Mouse (Mus musculus): ENCODE results near the gene Nrbp1. TPM values are rescaled to one million over a fixed set of nuclear protein-coding genes. Genes with fewer than 3 reads are reported as not detected.
A peak's percentile ranks its signal among the peaks of the same experiment; 100 is the strongest.

Nrbp1 gene
- polyA plus RNA-seq, 1 experiment from 2014 or later, result 124 TPM

- H3K27ac ChIP-seq (replicated peaks; ENCODE audit: low read depth, low read length), result no peak overlapping the region
- no peaks in the 10 kb centered on the region for H3K9me3 ChIP-seq (ENCODE audit: control insufficient read depth, low read length)
- H3K4me3 ChIP-seq (ENCODE audit: low read depth, low read length), result no peak overlapping the region
- H3K4me2 ChIP-seq (ENCODE audit: low read depth, severe bottlenecking), result no peak overlapping the region
- peaks cover 10% of the 10 kb centered on the region for H3K36me3 ChIP-seq (ENCODE audit: control insufficient read depth, insufficient read depth, low read length)
- ATAC-seq (ENCODE audit: insufficient number of reproducible peaks, low FRiP score, low TSS enrichment, low read depth) (no peak), DNase-seq (ENCODE audit: low spot score) (no peak)
- peaks cover 8% of the 10 kb centered on the region; the same call in 1 of the 2 replicates for H3K4me1 ChIP-seq (ENCODE audit: control insufficient read depth, insufficient read depth, low read length)
- H3K9ac ChIP-seq (ENCODE audit: low read length), result no peak overlapping the region
- H3K27me3 ChIP-seq (ENCODE audit: control insufficient read depth, insufficient read depth, low read length), result no peaks in the 10 kb centered on the region
- 87% methylated on average over 11 of the region's 11 CpGs for WGBS
These were observed 17.0 kb downstream of the Nrbp1 start for GRCm38 (mm10) chr5:31257616-31258015.

DNA sequence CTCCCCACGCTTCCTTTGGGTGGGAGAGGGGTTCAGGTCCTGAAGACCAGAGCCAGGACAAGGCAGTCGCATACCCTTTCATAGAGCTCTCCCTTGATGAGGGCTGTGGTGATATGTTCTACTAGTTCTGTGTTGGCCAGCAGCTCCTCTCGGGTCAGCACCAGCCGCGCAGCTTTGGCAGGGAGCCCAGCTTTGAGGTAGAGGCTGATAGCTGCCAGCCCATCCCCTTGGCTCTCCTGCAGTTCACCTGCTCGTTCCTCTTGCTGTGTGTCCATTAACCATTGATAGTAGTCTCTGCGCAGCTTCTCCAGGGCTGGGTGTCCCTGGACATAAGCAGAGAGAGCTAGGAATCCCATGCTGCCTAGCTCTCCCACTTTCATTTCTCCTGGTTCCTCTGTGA lies 25.4 kb downstream of the Nrbp1 start:
- Histone ChIP-seq H3K4me1 (ENCODE audit: control insufficient read depth, insufficient read depth, low read length) (no peaks in the 10 kb centered on the region), H3K9me3 (ENCODE audit: control insufficient read depth, low read length) (no peaks in the 10 kb centered on the region), H3K27ac (replicated peaks; ENCODE audit: low read depth, low read length) (no peak overlapping the region), H3K36me3 (ENCODE audit: control insufficient read depth, insufficient read depth, low read length) (peaks cover 18% of the 10 kb centered on the region), H3K27me3 (ENCODE audit: control insufficient read depth, insufficient read depth, low read length) (no peaks in the 10 kb centered on the region), H3K9ac (ENCODE audit: low read length) (no peak overlapping the region), H3K4me3 (ENCODE audit: low read depth, low read length) (no peak overlapping the region), H3K4me2 (ENCODE audit: low read depth, severe bottlenecking) (no peak overlapping the region)
- ATAC-seq (ENCODE audit: insufficient number of reproducible peaks, low FRiP score, low TSS enrichment, low read depth) (no peak), DNase-seq (ENCODE audit: low spot score) (no peak)
- WGBS, result 93% methylated on average over 7 of the region's 7 CpGs

- WGBS, result 90% methylated on average over 6 of the region's 6 CpGs
- Histone ChIP-seq H3K27me3 (ENCODE audit: control insufficient read depth, insufficient read depth, low read length) (no peaks in the 10 kb centered on the region), H3K4me2 (ENCODE audit: low read depth, severe bottlenecking) (no peak overlapping the region), H3K4me1 (ENCODE audit: control insufficient read depth, insufficient read depth, low read length) (no peaks in the 10 kb centered on the region), H3K27ac (replicated peaks; ENCODE audit: low read depth, low read length) (no peak overlapping the region), H3K9ac (ENCODE audit: low read length) (no peak overlapping the region), H3K9me3 (ENCODE audit: control insufficient read depth, low read length) (no peaks in the 10 kb centered on the region), H3K4me3 (ENCODE audit: low read depth, low read length) (no peak overlapping the region), H3K36me3 (ENCODE audit: control insufficient read depth, insufficient read depth, low read length) (peaks cover 21% of the 10 kb centered on the region)
- DNase-seq (ENCODE audit: low spot score) (no peak), ATAC-seq (ENCODE audit: insufficient number of reproducible peaks, low FRiP score, low TSS enrichment, low read depth) (no peak)
These were observed 27.0 kb downstream of the Nrbp1 start for GRCm38 (mm10) chr5:31267686-31268085.

GRCm38 (mm10) chr5:31273018-31273417 lies 32.4 kb downstream of the Nrbp1 start:
- Histone ChIP-seq H3K4me1 (ENCODE audit: control insufficient read depth, insufficient read depth, low read length) (no peaks in the 10 kb centered on the region), H3K36me3 (ENCODE audit: control insufficient read depth, insufficient read depth, low read length) (peaks cover 7% of the 10 kb centered on the region; the same call in 1 of the 2 replicates), H3K4me3 (ENCODE audit: low read depth, low read length) (no peak overlapping the region), H3K9ac (ENCODE audit: low read length) (no peak overlapping the region), H3K27ac (replicated peaks; ENCODE audit: low read depth, low read length) (no peak overlapping the region), H3K9me3 (ENCODE audit: control insufficient read depth, low read length) (no peaks in the 10 kb centered on the region), H3K4me2 (ENCODE audit: low read depth, severe bottlenecking) (no peak overlapping the region), H3K27me3 (ENCODE audit: control insufficient read depth, insufficient read depth, low read length) (no peaks in the 10 kb centered on the region)
- ATAC-seq (ENCODE audit: insufficient number of reproducible peaks, low FRiP score, low TSS enrichment, low read depth), result no peak
- WGBS, result 85% methylated on average over 6 of the region's 6 CpGs
- DNase-seq (ENCODE audit: low spot score), result no peak

DNA sequence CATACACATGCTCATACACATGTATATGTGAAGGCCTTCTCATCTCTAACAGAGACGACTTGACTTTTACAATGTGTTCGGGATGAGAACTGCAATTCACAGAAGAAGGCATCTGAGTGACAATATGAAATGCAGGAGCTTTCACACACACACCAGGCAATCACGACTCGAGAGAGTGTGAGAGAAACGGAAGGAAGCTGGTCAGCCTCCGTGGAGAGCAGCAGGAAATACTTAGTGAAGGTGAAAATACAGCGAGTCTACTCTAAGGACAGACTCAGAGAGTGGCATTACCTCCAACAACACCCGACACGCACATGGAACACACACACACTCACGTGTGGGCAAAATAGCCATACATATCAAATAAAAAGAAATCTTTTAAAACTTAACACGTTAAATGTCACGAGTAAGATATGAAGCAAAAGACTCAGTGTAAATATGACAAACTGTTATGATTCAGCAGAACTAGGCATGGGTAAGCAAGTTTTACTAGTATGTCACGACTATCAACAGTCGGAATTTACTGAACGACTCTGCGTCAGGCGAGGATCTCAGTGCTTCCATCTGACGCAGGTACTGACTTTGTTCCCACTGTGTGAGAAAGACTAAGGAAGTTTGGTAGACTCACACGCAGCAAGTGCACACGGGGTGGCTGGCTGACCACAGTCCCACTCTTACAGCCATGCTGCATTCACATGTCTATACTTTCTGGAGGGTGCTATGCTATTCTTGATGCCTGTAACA lies 38.8 kb downstream of the Nrbp1 start:
- Histone ChIP-seq H3K9me3 (ENCODE audit: control insufficient read depth, low read length) (no peaks in the 10 kb centered on the region), H3K27me3 (ENCODE audit: control insufficient read depth, insufficient read depth, low read length) (no peaks in the 10 kb centered on the region), H3K4me3 (ENCODE audit: low read depth, low read length) (no peak overlapping the region), H3K27ac (replicated peaks; ENCODE audit: low read depth, low read length) (no peak overlapping the region), H3K36me3 (ENCODE audit: control insufficient read depth, insufficient read depth, low read length) (peaks cover 9% of the 10 kb centered on the region; the same call in 1 of the 2 replicates), H3K4me2 (ENCODE audit: low read depth, severe bottlenecking) (no peak overlapping the region), H3K9ac (ENCODE audit: low read length) (no peak overlapping the region), H3K4me1 (ENCODE audit: control insufficient read depth, insufficient read depth, low read length) (no peaks in the 10 kb centered on the region)
- DNase-seq (ENCODE audit: low spot score) (no peak), ATAC-seq (ENCODE audit: insufficient number of reproducible peaks, low FRiP score, low TSS enrichment, low read depth) (no peak)
- 88% methylated on average over 20 of the region's 20 CpGs for WGBS

- no peaks in the 10 kb centered on the region for H3K9me3 ChIP-seq (ENCODE audit: control insufficient read depth, low read length)
- ATAC-seq (ENCODE audit: insufficient number of reproducible peaks, low FRiP score, low TSS enrichment, low read depth) (no peak), DNase-seq (ENCODE audit: low spot score) (no peak)
- H3K4me1 ChIP-seq (ENCODE audit: control insufficient read depth, insufficient read depth, low read length), result 0 out of 2 replicates have a peak, but pooled peaks cover 3% of the 10 kb centered on the region
- no peak overlapping the region for H3K9ac ChIP-seq (ENCODE audit: low read length)
- H3K4me3 ChIP-seq (ENCODE audit: low read depth, low read length), result no peak overlapping the region
- no peaks in the 10 kb centered on the region for H3K27me3 ChIP-seq (ENCODE audit: control insufficient read depth, insufficient read depth, low read length)
- no peak overlapping the region for H3K4me2 ChIP-seq (ENCODE audit: low read depth, severe bottlenecking)
- no peak overlapping the region for H3K27ac ChIP-seq (replicated peaks; ENCODE audit: low read depth, low read length)
- 91% methylated on average over 4 of the region's 4 CpGs for WGBS
- 0 out of 2 replicates have a peak, but pooled peaks cover 4% of the 10 kb centered on the region for H3K36me3 ChIP-seq (ENCODE audit: control insufficient read depth, insufficient read depth, low read length)
These were observed 47.6 kb downstream of the Nrbp1 start for GRCm38 (mm10) chr5:31288225-31288624.

- Histone ChIP-seq H3K4me3 (ENCODE audit: low read depth, low read length) (no peak overlapping the region), H3K9ac (ENCODE audit: low read length) (no peak overlapping the region), H3K4me2 (ENCODE audit: low read depth, severe bottlenecking) (no peak overlapping the region), H3K27me3 (ENCODE audit: control insufficient read depth, insufficient read depth, low read length) (no peaks in the 10 kb centered on the region), H3K9me3 (ENCODE audit: control insufficient read depth, low read length) (no peaks in the 10 kb centered on the region), H3K36me3 (ENCODE audit: control insufficient read depth, insufficient read depth, low read length) (peaks cover 7% of the 10 kb centered on the region; the same call in 1 of the 2 replicates), H3K27ac (replicated peaks; ENCODE audit: low read depth, low read length) (no peak overlapping the region), H3K4me1 (ENCODE audit: control insufficient read depth, insufficient read depth, low read length) (0 out of 2 replicates have a peak, but pooled peaks cover 3% of the 10 kb centered on the region)
- ATAC-seq (ENCODE audit: insufficient number of reproducible peaks, low FRiP score, low TSS enrichment, low read depth) (no peak), DNase-seq (ENCODE audit: low spot score) (no peak)
- WGBS, result 77% methylated on average over 3 of the region's 3 CpGs
These were observed 48.0 kb downstream of the Nrbp1 start for GRCm38 (mm10) chr5:31288655-31289054.

GRCm38 (mm10) chr5:31289626-31290230 lies 49.1 kb downstream of the Nrbp1 start:
- no peaks in the 10 kb centered on the region for H3K9me3 ChIP-seq (ENCODE audit: control insufficient read depth, low read length)
- H3K4me1 ChIP-seq (ENCODE audit: control insufficient read depth, insufficient read depth, low read length), result peaks cover 7% of the 10 kb centered on the region
- peak overlapping the region; percentile 67 for H3K4me2 ChIP-seq (ENCODE audit: low read depth, severe bottlenecking)
- peak overlapping the region; percentile 38 for H3K4me3 ChIP-seq (ENCODE audit: low read depth, low read length)
- 84% methylated on average over 3 of the region's 3 CpGs for WGBS
- no peak overlapping the region for H3K9ac ChIP-seq (ENCODE audit: low read length)
- H3K27ac ChIP-seq (replicated peaks; ENCODE audit: low read depth, low read length), result no peak overlapping the region
- DNase-seq (ENCODE audit: low spot score), result no peak
- no peaks in the 10 kb centered on the region for H3K27me3 ChIP-seq (ENCODE audit: control insufficient read depth, insufficient read depth, low read length)
- H3K36me3 ChIP-seq (ENCODE audit: control insufficient read depth, insufficient read depth, low read length), result peaks cover 8% of the 10 kb centered on the region; the same call in 1 of the 2 replicates
- no peak for ATAC-seq (ENCODE audit: insufficient number of reproducible peaks, low FRiP score, low TSS enrichment, low read depth)

Data from limb, embryonic 11.5 days (tissue).